Mouse (Mus musculus): ENCODE results near the gene Olfr1009. TPM values are rescaled to one million over a fixed set of nuclear protein-coding genes. Genes with fewer than 3 reads are reported as not detected.
"Not testable (repeated sequence)": the region's sequence is repeated elsewhere in the genome, so short reads cannot be mapped to it uniquely, and the experiment has no call there.

Olfr1009 gene
- not detected in 2 replicates for polyA plus RNA-seq (2016; fragmentation: Nextera tagmentation; extraction: Ambion mirVana)

DNA sequence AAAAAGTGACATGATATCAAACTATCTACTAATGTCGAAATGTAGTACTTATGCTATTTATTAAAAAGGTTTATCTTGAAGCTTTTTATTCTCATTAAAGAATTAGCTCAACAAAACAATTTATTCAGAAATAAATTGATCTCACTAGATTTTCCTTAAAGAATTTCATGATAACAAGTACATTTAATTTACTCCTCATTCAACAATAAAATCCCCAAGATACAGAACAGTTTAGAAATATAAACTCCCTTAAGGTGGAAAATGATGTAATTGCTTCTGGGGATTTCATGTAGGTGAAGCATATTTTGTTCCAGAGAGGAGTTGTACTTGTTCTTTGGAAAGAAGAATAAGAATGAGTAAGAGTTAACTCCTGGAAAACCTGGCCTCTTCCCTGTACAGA is at the start of gene Olfr1009:
Gene Olfr1009, plus strand, starts transcription at position 301 of the 400 bp plus-strand sequence.
- Histone ChIP-seq H3K4me1 (no peaks in the 10 kb centered on the region), H3K4me3 (replicated peaks) (no peak within 1 kb of the TSS), H3K9ac (no peak within 1 kb of the TSS), H3K9me3 (no peaks in the 10 kb centered on the region), H3K27ac (no peak within 1 kb of the TSS), H3K36me3 (replicated peaks) (no peaks in the 10 kb centered on the region), H3K4me2 (no peak within 1 kb of the TSS), H3K27me3 (no peaks in the 10 kb centered on the region)
- no peak for ATAC-seq (ENCODE audit: low FRiP score)
- WGBS = 79% methylated on average over 1 of the region's 1 CpGs

DNA sequence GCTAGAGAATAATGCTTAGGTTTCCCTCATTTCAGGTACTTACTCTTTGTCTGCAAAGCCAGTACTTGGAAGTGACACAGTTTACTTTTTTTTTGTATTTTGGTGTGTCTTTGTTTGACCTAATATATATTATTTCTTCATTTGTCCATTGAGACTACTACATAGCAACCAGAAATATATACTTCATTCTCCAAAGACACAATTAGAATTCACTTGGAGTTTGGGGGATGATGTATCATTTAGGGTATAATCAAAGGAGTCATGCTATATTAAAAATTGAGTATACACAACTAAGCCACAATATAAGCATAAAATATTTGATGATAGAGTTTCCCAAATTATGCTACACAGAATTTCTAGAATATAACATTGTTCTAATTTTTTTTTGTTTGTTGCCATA is 36.6 kb upstream of the Olfr1009 start, which contains the start of gene Olfr1006:
Gene Olfr1006, minus strand, starts transcription at position 101 of the 400 bp plus-strand sequence.
- no peaks in the 10 kb centered on the region for H3K36me3 ChIP-seq (replicated peaks)
- H3K9ac ChIP-seq = no peak within 1 kb of the TSS
- no peaks in the 10 kb centered on the region for H3K4me1 ChIP-seq
- H3K27ac ChIP-seq = no peak within 1 kb of the TSS
- no peak within 1 kb of the TSS for H3K4me3 ChIP-seq (replicated peaks)
- no peak for ATAC-seq (ENCODE audit: low FRiP score)
- no peak within 1 kb of the TSS for H3K4me2 ChIP-seq
- H3K9me3 ChIP-seq = no peaks in the 10 kb centered on the region
- no peaks in the 10 kb centered on the region for H3K27me3 ChIP-seq

DNA sequence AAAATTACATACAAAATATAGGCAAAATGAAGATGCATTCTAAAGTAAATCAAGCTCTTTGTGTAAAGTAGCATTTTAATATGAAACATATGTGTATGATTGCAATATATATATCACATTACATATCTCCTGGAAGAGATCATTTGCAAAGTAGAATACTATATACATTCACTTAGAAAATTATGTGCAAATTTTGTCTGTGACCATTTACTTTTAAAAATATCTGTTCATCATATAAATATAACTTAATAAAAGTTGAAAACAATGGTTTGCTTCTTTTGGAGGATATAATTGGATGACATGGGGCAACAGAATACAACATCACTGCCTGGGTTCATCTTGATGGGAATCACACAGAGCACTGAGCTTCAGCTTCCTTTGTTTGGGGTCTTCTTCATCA is 26.1 kb upstream of the Olfr1009 start, which contains the start of gene Olfr1008:
Gene Olfr1008, plus strand, starts transcription at position 301 of the 400 bp plus-strand sequence.
- Histone ChIP-seq H3K9me3 (no peaks in the 10 kb centered on the region), H3K4me3 (replicated peaks) (no peak within 1 kb of the TSS), H3K27me3 (no peaks in the 10 kb centered on the region), H3K36me3 (replicated peaks) (no peaks in the 10 kb centered on the region), H3K9ac (no peak within 1 kb of the TSS), H3K4me2 (no peak within 1 kb of the TSS), H3K27ac (no peak within 1 kb of the TSS), H3K4me1 (no peaks in the 10 kb centered on the region)
- ATAC-seq (ENCODE audit: low FRiP score) = no peak

DNA sequence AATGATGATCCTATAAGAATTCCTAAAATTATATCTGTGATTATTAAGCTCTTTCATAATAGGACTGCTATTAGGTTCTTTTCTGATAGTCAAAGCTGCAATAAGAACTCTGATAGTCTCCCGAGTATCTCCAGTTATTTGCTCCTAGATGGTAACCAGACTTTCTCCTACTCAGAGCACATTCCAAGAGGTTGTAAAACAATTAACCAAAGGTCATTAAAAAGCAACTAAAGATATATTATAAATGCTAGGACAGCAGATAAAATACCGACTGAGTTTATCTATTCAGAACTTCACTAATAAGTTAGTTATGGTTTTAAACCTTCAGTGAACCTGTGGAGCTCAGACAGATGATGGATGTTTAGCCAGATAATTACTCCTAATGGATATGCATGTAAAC is 4.5 kb upstream of the Olfr1009 start:
- H3K4me3 ChIP-seq (replicated peaks); H3K36me3 ChIP-seq (replicated peaks); H3K27ac ChIP-seq; H3K9ac ChIP-seq; H3K9me3 ChIP-seq; H3K27me3 ChIP-seq; H3K4me1 ChIP-seq; H3K4me2 ChIP-seq; ATAC-seq (ENCODE audit: low FRiP score): not testable (repeated sequence)
- WGBS = 82% methylated on average over 2 of the region's 2 CpGs

DNA sequence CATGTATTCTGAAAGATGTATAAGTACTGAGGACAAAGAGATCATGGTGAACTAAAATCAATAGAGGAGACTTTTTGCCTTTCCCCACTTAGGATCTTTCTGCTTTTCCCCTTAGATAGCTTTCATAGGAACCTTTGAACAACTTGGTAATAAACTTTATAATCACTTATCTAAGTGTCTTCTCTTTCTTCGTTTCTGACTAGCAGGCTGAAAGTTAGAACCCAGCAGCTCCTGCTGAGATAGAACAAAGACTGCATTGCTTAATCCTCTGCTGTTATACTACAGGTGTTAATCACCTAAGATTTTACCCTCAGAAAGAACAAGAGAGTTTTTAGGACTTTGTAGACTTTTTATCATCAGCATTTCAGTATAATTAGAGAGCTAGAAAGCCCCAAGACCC is 4.1 kb upstream of the Olfr1009 start:
- no peaks in the 10 kb centered on the region for H3K4me1 ChIP-seq
- no peak overlapping the region for H3K9ac ChIP-seq
- H3K4me3 ChIP-seq (replicated peaks) = no peak overlapping the region
- WGBS = 26% methylated on average over 1 of the region's 1 CpGs
- 0 out of 2 replicates have a peak, but pooled peaks cover 3% of the 10 kb centered on the region for H3K9me3 ChIP-seq
- H3K36me3 ChIP-seq (replicated peaks) = no peaks in the 10 kb centered on the region
- no peaks in the 10 kb centered on the region for H3K27me3 ChIP-seq
- no peak for ATAC-seq (ENCODE audit: low FRiP score)
- H3K27ac ChIP-seq = no peak overlapping the region
- H3K4me2 ChIP-seq = no peak overlapping the region

DNA sequence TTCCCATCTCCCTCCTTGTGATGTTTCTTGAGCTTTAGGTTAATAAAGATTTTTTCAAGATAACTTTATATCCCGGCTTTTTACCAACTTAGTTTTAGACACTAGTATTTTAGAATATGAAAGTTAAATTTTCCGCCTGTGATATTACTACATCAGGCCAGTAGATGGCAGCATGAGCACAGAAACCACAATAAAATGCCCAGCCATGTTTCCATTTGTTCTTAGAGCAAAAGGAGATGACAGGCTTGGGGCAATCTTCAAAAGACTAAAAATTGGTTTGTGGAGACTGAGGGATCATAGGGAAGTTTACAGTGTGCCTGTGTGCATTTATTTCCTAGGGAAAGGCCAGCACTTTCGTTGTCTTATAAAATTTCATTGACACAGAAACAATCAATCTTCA is 10.6 kb downstream of the Olfr1009 start:
- 19% methylated on average over 3 of the region's 3 CpGs for WGBS
- no peaks in the 10 kb centered on the region for H3K36me3 ChIP-seq (replicated peaks)
- H3K4me3 ChIP-seq (replicated peaks) = no peak overlapping the region
- H3K9me3 ChIP-seq = no peaks in the 10 kb centered on the region
- no peak overlapping the region for H3K4me2 ChIP-seq
- H3K27ac ChIP-seq = no peak overlapping the region
- H3K4me1 ChIP-seq = no peaks in the 10 kb centered on the region
- H3K27me3 ChIP-seq = no peaks in the 10 kb centered on the region
- H3K9ac ChIP-seq = no peak overlapping the region
- 0 out of 2 replicates have a peak, but pooled peaks have one; percentile 36 for ATAC-seq (ENCODE audit: low FRiP score)

DNA sequence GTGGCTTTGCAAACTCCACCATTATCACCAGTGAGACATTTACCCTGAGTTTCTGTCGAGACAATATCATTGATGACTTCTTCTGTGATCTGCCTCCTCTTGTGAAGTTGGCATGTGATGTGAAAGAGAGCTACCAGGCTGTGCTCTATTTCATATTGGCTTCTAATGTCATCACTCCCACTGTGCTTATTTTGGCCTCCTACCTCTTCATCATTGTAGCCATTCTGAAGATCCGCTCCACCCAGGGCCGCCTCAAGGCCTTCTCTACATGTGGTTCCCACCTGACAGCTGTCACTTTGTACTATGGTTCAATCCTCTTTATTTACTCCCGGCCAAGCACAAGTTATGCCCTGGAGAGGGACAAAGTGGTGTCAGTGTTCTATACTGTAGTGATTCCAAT is 38.6 kb downstream of the Olfr1009 start:
- H3K4me1 ChIP-seq = no peaks in the 10 kb centered on the region
- WGBS = 86% methylated on average over 4 of the region's 4 CpGs
- H3K27me3 ChIP-seq = no peaks in the 10 kb centered on the region
- no peak for ATAC-seq (ENCODE audit: low FRiP score)
- no peak overlapping the region for H3K9ac ChIP-seq
- no peak overlapping the region for H3K4me2 ChIP-seq
- H3K4me3 ChIP-seq (replicated peaks) = no peak overlapping the region
- H3K27ac ChIP-seq = no peak overlapping the region
- no peaks in the 10 kb centered on the region for H3K36me3 ChIP-seq (replicated peaks)
- no peaks in the 10 kb centered on the region for H3K9me3 ChIP-seq

DNA sequence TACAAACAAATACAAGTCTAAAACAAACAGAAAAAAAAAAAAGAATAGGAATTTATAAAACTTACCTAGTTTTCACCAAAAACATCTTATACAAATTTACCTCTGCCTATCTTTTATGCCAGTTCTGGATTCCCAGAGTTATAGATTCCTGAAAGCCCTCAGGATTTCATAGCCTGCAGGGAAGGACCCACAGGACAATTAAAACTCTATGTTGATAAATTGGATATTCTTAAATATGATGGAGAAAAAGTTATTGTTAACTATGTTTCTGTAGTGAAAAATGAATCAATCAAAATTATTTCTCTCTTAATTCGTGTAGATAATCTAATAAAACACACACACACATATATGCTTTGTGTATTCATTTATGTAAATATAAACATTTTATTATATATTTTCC is 47.4 kb downstream of the Olfr1009 start, which contains the start of gene Olfr1012:
Gene Olfr1012, minus strand, starts transcription at position 101 of the 400 bp plus-strand sequence.
- H3K27ac ChIP-seq = no peak within 1 kb of the TSS
- H3K9me3 ChIP-seq = no peaks in the 10 kb centered on the region
- H3K27me3 ChIP-seq = no peaks in the 10 kb centered on the region
- H3K4me1 ChIP-seq = no peaks in the 10 kb centered on the region
- no peak within 1 kb of the TSS for H3K9ac ChIP-seq
- no peak within 1 kb of the TSS for H3K4me3 ChIP-seq (replicated peaks)
- no peak within 1 kb of the TSS for H3K4me2 ChIP-seq
- no peak for ATAC-seq (ENCODE audit: low FRiP score)
- 87% methylated on average over 1 of the region's 1 CpGs for WGBS
- H3K36me3 ChIP-seq (replicated peaks) = no peaks in the 10 kb centered on the region

DNA sequence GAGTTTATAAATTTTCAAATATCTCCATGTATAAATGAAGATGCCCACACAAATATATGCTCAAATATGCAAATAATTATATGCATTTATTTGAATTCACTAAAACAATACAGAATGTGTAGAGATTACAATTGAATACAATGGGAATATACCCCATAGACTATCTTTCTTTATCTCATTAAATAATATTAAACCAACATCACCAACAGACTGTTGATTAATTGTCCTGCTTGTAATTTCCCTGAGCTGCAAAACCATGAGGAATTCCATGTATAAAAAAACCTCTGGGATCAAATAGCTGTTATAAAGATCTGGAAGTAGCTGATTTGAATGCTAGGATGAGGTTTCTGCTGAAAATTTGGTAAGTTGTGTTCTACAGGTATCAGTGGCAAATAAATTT is 51.6 kb downstream of the Olfr1009 start, which contains the start of gene Olfr1013:
Gene Olfr1013, plus strand, starts transcription at position 301 of the 400 bp plus-strand sequence.
- H3K9me3 ChIP-seq = no peaks in the 10 kb centered on the region
- H3K4me2 ChIP-seq = no peak within 1 kb of the TSS
- no peaks in the 10 kb centered on the region for H3K27me3 ChIP-seq
- no peaks in the 10 kb centered on the region for H3K4me1 ChIP-seq
- no peak within 1 kb of the TSS for H3K9ac ChIP-seq
- H3K27ac ChIP-seq = no peak within 1 kb of the TSS
- H3K36me3 ChIP-seq (replicated peaks) = no peaks in the 10 kb centered on the region
- ATAC-seq (ENCODE audit: low FRiP score) = no peak
- no peak within 1 kb of the TSS for H3K4me3 ChIP-seq (replicated peaks)

DNA sequence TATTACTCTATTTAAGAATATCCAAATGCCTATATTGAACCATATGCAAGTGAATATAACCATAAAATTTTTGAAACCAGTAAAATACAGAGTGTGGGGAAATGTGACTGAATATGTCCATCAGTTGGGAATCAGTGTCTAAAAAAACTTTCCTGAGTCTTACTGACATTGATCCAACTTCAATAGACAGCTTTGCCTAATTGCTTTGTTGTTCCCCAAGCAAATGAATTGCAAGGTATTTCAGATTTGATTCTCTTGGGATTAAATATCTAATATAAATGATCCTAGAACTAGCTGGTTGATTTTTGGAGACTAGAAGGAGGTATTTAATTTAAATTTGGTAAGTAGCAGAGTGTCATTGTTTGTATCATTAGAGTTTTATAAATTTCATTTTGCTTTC is 57.2 kb downstream of the Olfr1009 start, which contains the start of gene Olfr1014:
Gene Olfr1014, plus strand, starts transcription at position 301 of the 400 bp plus-strand sequence.
- ATAC-seq (ENCODE audit: low FRiP score) = no peak
- no peak within 1 kb of the TSS for H3K27ac ChIP-seq
- no peak within 1 kb of the TSS for H3K9ac ChIP-seq
- H3K36me3 ChIP-seq (replicated peaks) = no peaks in the 10 kb centered on the region
- H3K4me2 ChIP-seq = no peak within 1 kb of the TSS
- H3K4me1 ChIP-seq = no peaks in the 10 kb centered on the region
- no peaks in the 10 kb centered on the region for H3K27me3 ChIP-seq
- H3K9me3 ChIP-seq = no peaks in the 10 kb centered on the region
- H3K4me3 ChIP-seq (replicated peaks) = no peak within 1 kb of the TSS

Other genes starting within 250 kb of the Olfr1009 start
- not detected in 2 replicates for gene 4833423E24Rik, start 196.4 kb upstream of the Olfr1009 start, polyA plus RNA-seq (2016; fragmentation: Nextera tagmentation; extraction: Ambion mirVana)
- gene Olfr996, start 136.2 kb upstream of the Olfr1009 start, polyA plus RNA-seq (2016; fragmentation: Nextera tagmentation; extraction: Ambion mirVana) = not detected in 2 replicates
- not detected in 2 replicates for gene Olfr998, start 126.5 kb upstream of the Olfr1009 start, polyA plus RNA-seq (2016; fragmentation: Nextera tagmentation; extraction: Ambion mirVana)
- gene Olfr1000, start 103.5 kb upstream of the Olfr1009 start, polyA plus RNA-seq (2016; fragmentation: Nextera tagmentation; extraction: Ambion mirVana) = not detected in 2 replicates
- gene Olfr1002, start 64.7 kb upstream of the Olfr1009 start, polyA plus RNA-seq (2016; fragmentation: Nextera tagmentation; extraction: Ambion mirVana) = not detected in 2 replicates
- gene Olfr154, start 51.0 kb upstream of the Olfr1009 start, polyA plus RNA-seq (2016; fragmentation: Nextera tagmentation; extraction: Ambion mirVana) = not detected in 2 replicates
- not detected in 2 replicates for gene Olfr1006, start 36.7 kb upstream of the Olfr1009 start, polyA plus RNA-seq (2016; fragmentation: Nextera tagmentation; extraction: Ambion mirVana)
- not detected in 2 replicates for gene Olfr1008, start 26.0 kb upstream of the Olfr1009 start, polyA plus RNA-seq (2016; fragmentation: Nextera tagmentation; extraction: Ambion mirVana)
- not detected in 2 replicates for gene Olfr1012, start 47.3 kb downstream of the Olfr1009 start, polyA plus RNA-seq (2016; fragmentation: Nextera tagmentation; extraction: Ambion mirVana)
- not detected in 2 replicates for gene Olfr1013, start 51.7 kb downstream of the Olfr1009 start, polyA plus RNA-seq (2016; fragmentation: Nextera tagmentation; extraction: Ambion mirVana)
- gene Olfr1014, start 57.3 kb downstream of the Olfr1009 start, polyA plus RNA-seq (2016; fragmentation: Nextera tagmentation; extraction: Ambion mirVana) = not detected in 2 replicates
- gene Olfr1015, start 66.6 kb downstream of the Olfr1009 start, polyA plus RNA-seq (2016; fragmentation: Nextera tagmentation; extraction: Ambion mirVana) = not detected in 2 replicates
- gene Olfr1016, start 87.1 kb downstream of the Olfr1009 start, polyA plus RNA-seq (2016; fragmentation: Nextera tagmentation; extraction: Ambion mirVana) = not detected in 2 replicates
- gene Olfr1018, start 103.1 kb downstream of the Olfr1009 start, polyA plus RNA-seq (2016; fragmentation: Nextera tagmentation; extraction: Ambion mirVana) = not detected in 2 replicates
- not detected in 2 replicates for gene Olfr1019, start 130.1 kb downstream of the Olfr1009 start, polyA plus RNA-seq (2016; fragmentation: Nextera tagmentation; extraction: Ambion mirVana)
- not detected in 2 replicates for gene Olfr1020, start 131.6 kb downstream of the Olfr1009 start, polyA plus RNA-seq (2016; fragmentation: Nextera tagmentation; extraction: Ambion mirVana)
- not detected in 2 replicates for gene Olfr1022, start 153.2 kb downstream of the Olfr1009 start, polyA plus RNA-seq (2016; fragmentation: Nextera tagmentation; extraction: Ambion mirVana)
- not detected in 2 replicates for gene Olfr1023, start 170.2 kb downstream of the Olfr1009 start, polyA plus RNA-seq (2016; fragmentation: Nextera tagmentation; extraction: Ambion mirVana)
- not detected in 2 replicates for gene Olfr1024, start 189.6 kb downstream of the Olfr1009 start, polyA plus RNA-seq (2016; fragmentation: Nextera tagmentation; extraction: Ambion mirVana)
- gene Olfr1025-ps1, start 199.8 kb downstream of the Olfr1009 start, polyA plus RNA-seq (2016; fragmentation: Nextera tagmentation; extraction: Ambion mirVana) = not detected in 2 replicates
- gene Olfr1026, start 206.1 kb downstream of the Olfr1009 start, polyA plus RNA-seq (2016; fragmentation: Nextera tagmentation; extraction: Ambion mirVana) = not detected in 2 replicates
- gene Olfr1028, start 235.0 kb downstream of the Olfr1009 start, polyA plus RNA-seq (2016; fragmentation: Nextera tagmentation; extraction: Ambion mirVana) = not detected in 2 replicates

Measured in forebrain, embryonic 12.5 days (tissue).